Mouse (Mus musculus): ENCODE measurements around the gene Srrm4.
A peak's percentile ranks its signal among the peaks of the same experiment; 100 is the strongest.

Srrm4 gene

GRCm38 (mm10) chr5:116406507-116406906 is 185.1 kb downstream of the Srrm4 start:
- DNase-seq (ENCODE audit: low spot score): no peak

GRCm38 (mm10) chr5:116405934-116406333 is 185.7 kb downstream of the Srrm4 start:
- DNase-seq (ENCODE audit: low spot score): no peak

- DNase-seq (ENCODE audit: low spot score): no peak
Measured at GRCm38 (mm10) chr5:116404063-116404462, 187.6 kb downstream of the Srrm4 start.

DNA sequence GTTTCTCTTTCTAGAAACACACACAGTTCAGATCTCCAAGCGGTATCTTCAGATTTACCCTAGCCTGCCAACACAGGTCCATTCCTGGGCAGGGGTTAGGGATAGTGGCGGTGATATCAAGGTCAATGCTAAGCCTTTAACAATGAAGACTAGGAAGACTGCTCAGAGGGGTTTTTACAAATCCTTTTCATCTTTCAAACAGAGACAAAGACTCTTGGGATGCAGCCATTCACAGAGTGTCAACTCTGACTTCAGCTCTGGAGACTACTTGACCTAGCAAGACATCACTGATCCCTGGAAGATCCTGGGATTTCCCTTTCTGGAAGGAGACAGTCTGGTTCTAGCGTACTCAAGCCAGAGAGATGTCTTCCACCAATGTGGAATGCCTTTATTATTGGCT is 190.8 kb downstream of the Srrm4 start:
- no peak for DNase-seq (ENCODE audit: low spot score)

DNA sequence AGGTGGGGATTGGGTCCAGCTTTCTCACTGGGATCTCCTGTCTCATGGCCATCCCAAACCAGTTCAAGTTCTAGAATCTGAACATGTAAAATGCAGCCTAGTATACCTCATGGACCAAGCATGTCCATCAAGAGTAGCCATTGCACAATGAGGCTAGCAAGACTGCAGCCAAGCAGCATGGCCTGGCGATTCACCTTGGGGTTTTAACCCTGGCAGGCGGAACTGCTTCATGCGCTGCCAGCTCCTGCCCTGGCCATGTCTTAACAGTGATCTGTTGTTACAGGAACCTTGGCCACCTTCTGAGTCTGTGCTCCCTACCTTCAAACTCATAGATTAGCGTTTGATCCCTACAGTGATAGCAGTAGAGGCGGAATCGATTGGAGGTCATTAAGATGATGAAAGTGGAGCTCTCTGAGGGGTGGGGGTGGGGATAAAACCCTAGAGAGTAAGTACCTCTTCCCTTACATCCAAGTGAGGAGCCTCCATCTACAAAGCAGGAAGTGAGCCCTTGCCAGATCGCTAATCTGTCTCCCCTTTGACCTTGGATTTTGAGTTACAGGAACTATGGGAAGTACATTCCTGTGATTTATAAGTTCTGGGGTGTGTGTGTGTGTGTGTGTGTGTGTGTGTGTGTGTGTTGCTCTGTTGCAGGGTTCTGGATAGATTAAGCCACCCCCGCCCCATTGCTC is 191.4 kb downstream of the Srrm4 start:
- no peak for DNase-seq (ENCODE audit: low spot score)

- DNase-seq (ENCODE audit: low spot score): no peak
Measured at GRCm38 (mm10) chr5:116396104-116396503, 195.5 kb downstream of the Srrm4 start.

- peak; percentile 43 for DNase-seq (ENCODE audit: low spot score)
Measured at GRCm38 (mm10) chr5:116392603-116393002, 199.0 kb downstream of the Srrm4 start.

DNA sequence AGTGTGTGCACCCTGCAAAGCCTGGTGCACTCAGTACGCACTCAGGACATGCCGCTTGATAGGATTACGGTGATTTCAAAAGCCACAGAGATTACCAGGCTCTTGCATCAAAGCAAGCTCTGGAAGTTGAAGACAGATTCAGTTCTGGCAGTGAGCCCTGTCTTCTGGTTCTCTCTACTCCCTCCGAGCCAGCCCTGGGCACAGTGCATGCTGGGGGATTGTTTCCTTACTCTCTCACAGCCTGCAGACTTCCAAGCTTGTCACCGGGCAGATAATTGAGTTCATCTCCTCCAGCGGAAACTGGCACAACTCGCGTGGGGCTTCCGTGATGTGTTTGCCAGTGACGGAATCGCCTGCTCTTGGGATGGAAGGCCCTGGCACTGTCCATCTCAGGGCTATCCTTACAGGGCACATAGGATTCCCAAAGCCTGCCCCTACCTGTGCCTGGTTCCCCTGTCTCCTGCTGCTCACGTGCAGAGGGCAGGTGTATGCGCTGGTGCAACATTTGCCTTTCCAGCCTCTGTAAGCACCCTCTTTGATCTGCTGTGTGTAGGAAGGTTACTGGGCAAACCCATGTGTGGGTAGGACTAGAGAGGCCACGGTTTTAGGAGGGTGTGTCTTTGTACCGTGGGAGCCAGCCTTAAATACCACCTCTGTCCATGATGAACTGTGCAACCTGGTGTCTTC is 201.6 kb downstream of the Srrm4 start:
- DNase-seq (ENCODE audit: low spot score): no peak

DNA sequence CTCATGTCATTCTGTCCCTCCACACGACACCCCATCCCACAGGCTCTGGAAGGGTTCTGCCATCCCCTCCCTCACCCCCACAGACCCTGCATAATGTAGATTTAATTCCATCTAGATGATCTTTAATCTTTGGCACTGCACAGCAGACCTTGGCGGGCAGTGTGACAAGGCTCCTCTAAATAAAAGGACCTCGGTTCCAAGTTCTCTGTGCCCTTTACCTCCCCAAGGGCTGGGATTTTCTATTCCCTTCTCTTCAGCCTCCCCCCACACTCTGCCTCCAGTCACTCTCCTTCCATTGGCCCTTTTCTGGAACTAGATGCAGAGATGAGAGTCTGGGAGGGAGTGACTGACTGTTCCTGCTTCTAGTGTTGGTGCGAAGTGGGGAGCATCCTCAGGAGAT is 202.3 kb downstream of the Srrm4 start:
- DNase-seq (ENCODE audit: low spot score): no peak

Data from lung, postnatal 25 days (tissue).